ENCODE assay signal across 8 mouse cellular contexts in the genomic region with DNA sequence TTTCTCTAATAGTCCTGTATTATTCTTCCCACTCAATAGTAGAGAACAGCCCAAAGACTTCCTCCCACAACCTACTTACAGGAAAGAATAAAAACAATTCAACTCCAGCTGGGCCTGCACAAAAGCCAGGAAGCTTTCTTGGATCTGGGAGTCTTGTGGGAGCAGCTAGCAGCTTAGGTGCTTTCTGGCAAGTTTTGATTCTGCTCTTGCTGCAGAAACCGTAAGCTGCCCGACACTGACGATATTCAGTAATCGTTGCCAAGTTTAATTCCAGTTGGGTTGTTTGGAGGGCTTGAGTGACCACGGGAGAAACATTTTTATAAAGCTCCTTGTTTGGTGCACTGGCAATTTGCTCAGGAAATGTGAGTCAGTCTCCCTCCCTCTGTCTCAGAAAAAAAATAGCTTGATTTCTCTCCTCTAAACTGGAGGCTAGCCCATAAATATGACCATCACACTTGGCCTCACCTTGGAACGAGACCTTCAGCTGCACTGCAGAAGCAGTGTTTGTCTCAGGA. TPM values are rescaled to one million over a fixed set of nuclear protein-coding genes. Genes with fewer than 3 reads are reported as not detected.
A peak's percentile ranks its signal among the peaks of the same experiment; 100 is the strongest.
DNase-seq lines count a peak whose midpoint lies in the region; ATAC-seq and TF ChIP-seq lines count a peak whose summit lies in the region.

No protein-coding gene starts in this region.

- H3K27me3 ChIP-seq in kidney, embryonic 16.5 days (ENCODE audit: insufficient read depth, low read length), result no peaks in the 10 kb centered on the region; the same call in 1 of the 2 replicates
- H3K27me3 ChIP-seq in ES-Bruce4 (ENCODE audit: control insufficient read depth, insufficient read depth, low read length, poor library complexity, severe bottlenecking), result no peaks in the 10 kb centered on the region
- 0 out of 2 replicates have a peak, but pooled peaks cover 8% of the 10 kb centered on the region for H3K27me3 ChIP-seq in hindbrain, embryonic 15.5 days

- peak; percentile 42; the same call in 1 of the 2 replicates for ATAC-seq in kidney, embryonic 16.5 days (ENCODE audit: low FRiP score, low TSS enrichment)
- no peak for ATAC-seq in hindbrain, embryonic 15.5 days (ENCODE audit: low FRiP score, low read depth)

- no peaks in the 10 kb centered on the region for H3K9me3 ChIP-seq in kidney, embryonic 16.5 days (ENCODE audit: low read length)
- H3K9me3 ChIP-seq in ES-Bruce4 (replicated peaks; ENCODE audit: control insufficient read depth, insufficient read depth, low read length, poor library complexity, severe bottlenecking), result no peaks in the 10 kb centered on the region
- no peaks in the 10 kb centered on the region for H3K9me3 ChIP-seq in hindbrain, embryonic 15.5 days

- H3K36me3 ChIP-seq in kidney, embryonic 16.5 days (ENCODE audit: insufficient read depth, low read length), result no peaks in the 10 kb centered on the region
- H3K36me3 ChIP-seq in ES-Bruce4 (ENCODE audit: control insufficient read depth, insufficient read depth, low read length, poor library complexity, severe bottlenecking), result no peaks in the 10 kb centered on the region
- H3K36me3 ChIP-seq in hindbrain, embryonic 15.5 days, result no peaks in the 10 kb centered on the region

- WGBS in kidney, embryonic 16.5 days, result 6% methylated on average over 6 of the region's 6 CpGs
- 7% methylated on average over 6 of the region's 6 CpGs for WGBS in hindbrain, embryonic 15.5 days

- H3K27ac ChIP-seq in kidney, embryonic 16.5 days (ENCODE audit: low read length), result peak overlapping the region; percentile 75; the same call in 1 of the 2 replicates
- no peak overlapping the region for H3K27ac ChIP-seq in ES-Bruce4 (ENCODE audit: insufficient read depth, low read length)
- no peak overlapping the region for H3K27ac ChIP-seq in hindbrain, embryonic 15.5 days (replicated peaks)

- H3K4me3 ChIP-seq in kidney, embryonic 16.5 days (ENCODE audit: low read length), result no peak overlapping the region
- H3K4me3 ChIP-seq in ES-Bruce4 (ENCODE audit: low read depth, low read length), result 0 out of 2 replicates have a peak overlapping the region, but pooled peaks have one; percentile 27
- H3K4me3 ChIP-seq in hindbrain, embryonic 15.5 days, result no peak overlapping the region

- no peak overlapping the region; the same call in 1 of the 2 replicates for H3K4me2 ChIP-seq in kidney, embryonic 16.5 days (replicated peaks; ENCODE audit: low read depth, low read length)
- H3K4me2 ChIP-seq in hindbrain, embryonic 15.5 days, result peak overlapping the region; percentile 7; the same call in 1 of the 2 replicates

- DNase-seq in kidney, postnatal 36 days, result no peak
- peak; percentile 54 for DNase-seq in adrenal gland, postnatal 14 days
- DNase-seq in gastrocnemius, postnatal 4 days (ENCODE audit: low spot score in 2 of 2), result no peak
- no peak for DNase-seq in layer of hippocampus, postnatal 25 days (ENCODE audit: extremely low spot score in 1 of 2, low spot score in 1 of 2)
- DNase-seq in thymus, postnatal 4 days, result no peak

- no peak overlapping the region for H3K9ac ChIP-seq in kidney, embryonic 16.5 days (replicated peaks; ENCODE audit: low read length)
- H3K9ac ChIP-seq in ES-Bruce4 (ENCODE audit: low read depth, poor library complexity, severe bottlenecking), result no peak overlapping the region
- no peak overlapping the region for H3K9ac ChIP-seq in hindbrain, embryonic 15.5 days

- no peak for TF ChIP-seq POLR2A in ES-Bruce4 (IDR thresholded peaks at IDR 0.05; ENCODE audit: insufficient read depth, low read length)

- 0 out of 2 replicates have a peak, but pooled peaks have one; percentile 22 for TF ChIP-seq EP300 in ES-Bruce4 (IDR thresholded peaks at IDR 0.05; ENCODE audit: insufficient read depth, low read depth, low read length)

- peaks cover 13% of the 10 kb centered on the region for H3K4me1 ChIP-seq in kidney, embryonic 16.5 days (ENCODE audit: insufficient read depth, low read length)
- no peaks in the 10 kb centered on the region for H3K4me1 ChIP-seq in ES-Bruce4 (ENCODE audit: control insufficient read depth, insufficient read depth, low read length)
- peaks cover 10% of the 10 kb centered on the region; the same call in 1 of the 2 replicates for H3K4me1 ChIP-seq in hindbrain, embryonic 15.5 days (replicated peaks)

- no peak for TF ChIP-seq CTCF in ES-Bruce4 (IDR thresholded peaks at IDR 0.05; ENCODE audit: low read depth, low read length)

RNA-seq across cellular contexts. Expression of gene Atg4c, which starts 32.2 kb away (rescaled TPM):
- polyA plus RNA-seq in kidney, embryonic 16.5 days (2015; fragmentation: Nextera tagmentation; extraction: Ambion mirVana), result 16.3 and 16.6 TPM in 2 replicates
- polyA plus RNA-seq in ES-Bruce4 (2011; ENCODE audit: insufficient read depth, insufficient read length, low read depth, missing spikeins), result 16.3 and 16.5 TPM in 2 replicates
- 13.8 and 14.0 TPM in 2 replicates for total RNA-seq in adrenal gland, postnatal 14 days (2021)
- 17.3 and 18.6 TPM in 2 replicates for polyA plus RNA-seq in hindbrain, embryonic 15.5 days (2015; fragmentation: Nextera tagmentation; extraction: Ambion mirVana)
- 10 to 100 TPM in 1 of 2 experiments, 1 to 10 TPM in 1; 7.8 to 11.6 TPM for total RNA-seq in gastrocnemius, postnatal 4 days (2021)
- total RNA-seq in layer of hippocampus, postnatal 25 days (2021), result 10 to 100 TPM; 32.5 to 35.1 TPM

RNA-seq across cellular contexts. Expression of gene Dock7, which starts 40.8 kb away (rescaled TPM):
- 50.3 and 63.0 TPM in 2 replicates for polyA plus RNA-seq in kidney, embryonic 16.5 days (2015; fragmentation: Nextera tagmentation; extraction: Ambion mirVana)
- polyA plus RNA-seq in ES-Bruce4 (2011; ENCODE audit: insufficient read depth, insufficient read length, low read depth, missing spikeins), result 61.1 and 61.7 TPM in 2 replicates
- 39.6 and 43.3 TPM in 2 replicates for total RNA-seq in adrenal gland, postnatal 14 days (2021)
- 58.1 and 59.1 TPM in 2 replicates for polyA plus RNA-seq in hindbrain, embryonic 15.5 days (2015; fragmentation: Nextera tagmentation; extraction: Ambion mirVana)
- total RNA-seq in gastrocnemius, postnatal 4 days (2021), result 10 to 100 TPM; 57.9 to 63.0 TPM
- total RNA-seq in layer of hippocampus, postnatal 25 days (2021), result 10 to 100 TPM; 30.7 to 37.4 TPM
